26 mouse cellular contexts compared by ENCODE assay signal in genomic region chr5:113600181-113600580, GRCm38 (mm10). TPM values are rescaled to one million over a fixed set of nuclear protein-coding genes. Genes with fewer than 3 reads are reported as not detected.
DNase-seq lines count a peak whose midpoint lies in the region; ATAC-seq and TF ChIP-seq lines count a peak whose summit lies in the region.
"Had no signal": no experiment of that assay in that cellular context is flagged by ENCODE, and none has a peak within 500 bp of the region (broad histone marks: within the 10 kb centered on the region; RNA-seq: fewer than 3 reads in every experiment).

No protein-coding gene starts in this region.

- H3K9ac ChIP-seq in hindbrain, embryonic 12.5 days, result no peak overlapping the region
- H3K9ac ChIP-seq in hindbrain, embryonic 11.5 days (ENCODE audit: low read depth, low read length), result no peak overlapping the region
- H3K9ac ChIP-seq in hindbrain, embryonic 15.5 days, result no peak overlapping the region
- no peak overlapping the region for H3K9ac ChIP-seq in forebrain, embryonic 13.5 days
- H3K9ac ChIP-seq: liver, embryonic 12.5 days; liver, postnatal 0 days; midbrain, embryonic 12.5 days; neural tube, embryonic 12.5 days had no signal

- TF ChIP-seq CTCF in testis, adult 2 months (IDR thresholded peaks at IDR 0.05; ENCODE audit: control insufficient read depth, insufficient read depth, insufficient replicate concordance, low read depth, low read length), result no peak

- 69% methylated on average over 3 of the region's 3 CpGs for WGBS in hindbrain, embryonic 12.5 days
- 77% methylated on average over 3 of the region's 3 CpGs for WGBS in hindbrain, embryonic 11.5 days
- 78% methylated on average over 3 of the region's 3 CpGs for WGBS in hindbrain, embryonic 15.5 days
- 76% methylated on average over 3 of the region's 3 CpGs for WGBS in forebrain, embryonic 13.5 days

- no peak for DNase-seq in hindbrain, embryonic 11.5 days (ENCODE audit: low spot score)
- no peak for DNase-seq in testis, postnatal 14 days (ENCODE audit: low spot score)
- no peak for DNase-seq in right cerebral cortex, postnatal 25 days
- DNase-seq: adrenal gland, postnatal 25 days; cerebellum, adult 11-12 months; cerebellum, adult 9-11 months; gastrocnemius, postnatal 14 days; heart, postnatal 14 days; kidney, adult 8-10 months; kidney, postnatal 4 days; layer of hippocampus, postnatal 36 days; left cerebral cortex, postnatal 4 days; liver, postnatal 0 days; lung, postnatal 36 days; right cerebral cortex, postnatal 4 days had no signal

- no peak overlapping the region for H3K4me2 ChIP-seq in hindbrain, embryonic 12.5 days (replicated peaks)
- no peak overlapping the region for H3K4me2 ChIP-seq in hindbrain, embryonic 11.5 days (replicated peaks; ENCODE audit: low read depth, low read length)
- no peak overlapping the region for H3K4me2 ChIP-seq in hindbrain, embryonic 15.5 days
- no peak overlapping the region for H3K4me2 ChIP-seq in forebrain, embryonic 13.5 days
- H3K4me2 ChIP-seq: liver, embryonic 12.5 days; midbrain, embryonic 12.5 days; neural tube, embryonic 12.5 days had no signal

- peak overlapping the region; percentile 52 for H3K27ac ChIP-seq in hindbrain, embryonic 12.5 days
- H3K27ac ChIP-seq in hindbrain, embryonic 11.5 days (ENCODE audit: low read depth, low read length), result no peak overlapping the region
- H3K27ac ChIP-seq in testis, adult 2 months (ENCODE audit: control insufficient read depth, insufficient read depth, low read depth, low read length), result no peak overlapping the region
- peak overlapping the region; percentile 49; the same call in 1 of the 2 replicates for H3K27ac ChIP-seq in hindbrain, embryonic 15.5 days (replicated peaks)
- no peak overlapping the region for H3K27ac ChIP-seq in forebrain, embryonic 13.5 days
- H3K27ac ChIP-seq: kidney, postnatal 0 days; liver, embryonic 12.5 days; midbrain, embryonic 12.5 days; neural tube, embryonic 12.5 days had no signal

- no peak overlapping the region for H3K4me3 ChIP-seq in hindbrain, embryonic 12.5 days
- no peak overlapping the region for H3K4me3 ChIP-seq in hindbrain, embryonic 11.5 days (ENCODE audit: low read depth, low read length)
- peak overlapping the region; percentile 75 for H3K4me3 ChIP-seq in testis, adult 2 months (ENCODE audit: control insufficient read depth, low read depth, low read length)
- no peak overlapping the region for H3K4me3 ChIP-seq in hindbrain, embryonic 15.5 days
- no peak overlapping the region for H3K4me3 ChIP-seq in forebrain, embryonic 13.5 days
- H3K4me3 ChIP-seq: liver, embryonic 12.5 days; midbrain, embryonic 12.5 days; neural tube, embryonic 12.5 days had no signal

- no peak for ATAC-seq in hindbrain, embryonic 12.5 days (ENCODE audit: low FRiP score)
- ATAC-seq in hindbrain, embryonic 11.5 days (ENCODE audit: low FRiP score), result no peak
- no peak; the same call in 1 of the 2 replicates for ATAC-seq in hindbrain, embryonic 15.5 days (ENCODE audit: low FRiP score, low read depth)
- ATAC-seq in megakaryocyte-erythroid progenitor cell, adult 5-6 weeks (replicated peaks; ENCODE audit: low FRiP score, low TSS enrichment, poor library complexity, severe bottlenecking), result no peak
- ATAC-seq in forebrain, embryonic 13.5 days, result no peak
- ATAC-seq: forebrain, embryonic 14.5 days; intestine, embryonic 16.5 days; liver, embryonic 12.5 days; liver, postnatal 0 days had no signal

- no peaks in the 10 kb centered on the region for H3K4me1 ChIP-seq in hindbrain, embryonic 12.5 days
- no peaks in the 10 kb centered on the region for H3K4me1 ChIP-seq in hindbrain, embryonic 11.5 days (replicated peaks; ENCODE audit: control insufficient read depth, insufficient read depth, low read length)
- H3K4me1 ChIP-seq in testis, adult 2 months (ENCODE audit: control insufficient read depth, insufficient read depth, low read length), result peaks cover 5% of the 10 kb centered on the region
- peaks cover 8% of the 10 kb centered on the region; the same call in 1 of the 2 replicates for H3K4me1 ChIP-seq in hindbrain, embryonic 15.5 days (replicated peaks)
- H3K4me1 ChIP-seq in forebrain, embryonic 13.5 days, result peaks cover 4% of the 10 kb centered on the region; the same call in 1 of the 2 replicates
- H3K4me1 ChIP-seq: liver, embryonic 12.5 days; neural tube, embryonic 12.5 days had no signal

- no peaks in the 10 kb centered on the region for H3K27me3 ChIP-seq in hindbrain, embryonic 12.5 days
- H3K27me3 ChIP-seq in hindbrain, embryonic 11.5 days (ENCODE audit: control insufficient read depth, insufficient read depth, low read length), result no peaks in the 10 kb centered on the region
- H3K27me3 ChIP-seq in testis, adult 2 months (ENCODE audit: control insufficient read depth, insufficient read depth, low read length), result no peaks in the 10 kb centered on the region
- H3K27me3 ChIP-seq in hindbrain, embryonic 15.5 days, result no peaks in the 10 kb centered on the region
- H3K27me3 ChIP-seq in forebrain, embryonic 13.5 days, result no peaks in the 10 kb centered on the region
- H3K27me3 ChIP-seq: liver, embryonic 12.5 days; midbrain, embryonic 12.5 days; neural tube, embryonic 12.5 days had no signal

- H3K9me3 ChIP-seq in hindbrain, embryonic 12.5 days (replicated peaks), result no peaks in the 10 kb centered on the region
- H3K9me3 ChIP-seq in hindbrain, embryonic 11.5 days (ENCODE audit: control insufficient read depth, low read length), result no peaks in the 10 kb centered on the region
- no peaks in the 10 kb centered on the region for H3K9me3 ChIP-seq in hindbrain, embryonic 15.5 days
- no peaks in the 10 kb centered on the region for H3K9me3 ChIP-seq in forebrain, embryonic 13.5 days (replicated peaks)
- H3K9me3 ChIP-seq: liver, embryonic 12.5 days; midbrain, embryonic 12.5 days; neural tube, embryonic 12.5 days had no signal

- no peaks in the 10 kb centered on the region for H3K36me3 ChIP-seq in hindbrain, embryonic 12.5 days
- no peaks in the 10 kb centered on the region for H3K36me3 ChIP-seq in hindbrain, embryonic 11.5 days (ENCODE audit: control insufficient read depth, insufficient read depth, low read length)
- H3K36me3 ChIP-seq in testis, adult 2 months (ENCODE audit: control insufficient read depth, insufficient read depth, low read length), result no peaks in the 10 kb centered on the region
- H3K36me3 ChIP-seq in hindbrain, embryonic 15.5 days, result no peaks in the 10 kb centered on the region
- no peaks in the 10 kb centered on the region for H3K36me3 ChIP-seq in forebrain, embryonic 13.5 days (ENCODE audit: poor library complexity, severe bottlenecking)
- H3K36me3 ChIP-seq: liver, embryonic 12.5 days; midbrain, embryonic 12.5 days; neural tube, embryonic 12.5 days had no signal

- TF ChIP-seq POLR2A in testis, adult 2 months (IDR thresholded peaks at IDR 0.05; ENCODE audit: control insufficient read depth, low read depth, low read length), result peak; percentile 35; the same call in 1 of the 2 replicates

RNA-seq across cellular contexts. Expression of gene Cmklr1, which starts 50.0 kb away (rescaled TPM):
- 2.0 and 2.1 TPM in 2 replicates for polyA plus RNA-seq in hindbrain, embryonic 12.5 days (2016; fragmentation: Nextera tagmentation; extraction: Ambion mirVana)
- 1.1 and 3.1 TPM in 2 replicates for polyA plus RNA-seq in hindbrain, embryonic 11.5 days (2014; fragmentation: Nextera tagmentation; extraction: Ambion mirVana)
- polyA plus RNA-seq in testis, adult 2 months (2012; rRNA removed), result 82.3 and 86.6 TPM in 2 replicates
- 2.0 and 4.4 TPM in 2 replicates for polyA plus RNA-seq in hindbrain, embryonic 15.5 days (2015; fragmentation: Nextera tagmentation; extraction: Ambion mirVana)
- 0.48 and 2.2 TPM in 2 replicates for total RNA-seq in megakaryocyte-erythroid progenitor cell, adult 5-6 weeks (2014; fragmentation: Nextera tagmentation)
- total RNA-seq in megakaryocyte-erythroid progenitor cell, adult 5-6 weeks (2017), result 0.23 TPM in 1 of 2 replicates, not detected in the other
- polyA plus RNA-seq in forebrain, embryonic 13.5 days (2015; fragmentation: Nextera tagmentation; extraction: Ambion mirVana), result 1.1 and 1.3 TPM in 2 replicates

Comparison
In these comparisons a context has a peak if more than half of its experiments do, and no peak if none do; other contexts are left out.
1. H3K27ac ChIP-seq: peak in hindbrain, embryonic 12.5 days (single experiment) and hindbrain, embryonic 15.5 days (single experiment); none in hindbrain, embryonic 11.5 days (single experiment), testis, adult 2 months (single experiment) and forebrain, embryonic 13.5 days (single experiment).
2. RNA of gene Cmklr1, which starts 50.0 kb away (polyA plus RNA-seq): 82.3 to 86.6 TPM in testis, adult 2 months; 1.1 to 3.1 TPM in hindbrain, embryonic 11.5 days, 2.0 to 4.4 TPM in hindbrain, embryonic 15.5 days, 2.0 to 2.1 TPM in hindbrain, embryonic 12.5 days and 1.1 to 1.3 TPM in forebrain, embryonic 13.5 days; every median in the first group is over 10 times any median in the second.